Mouse (Mus musculus) frontal cortex, adult 2 months (tissue): ENCODE results near the gene Flrt1. TPM values are rescaled to one million over a fixed set of nuclear protein-coding genes. Genes with fewer than 3 reads are reported as not detected.

Experiments used
- DNase-seq, 2 experiments: peaks; one replicate each; pipeline ENCODE4 v3.0.0; 2022; ENCODE audit warnings: low spot score in 1 of 2; ENCODE audit errors: extremely low spot score in 1 of 2
- polyA plus RNA-seq: library from polyadenylated mRNA; depleted of rRNA; stranded (reverse); fragments of >200 nt; gene quantifications from 2 replicates; pipeline ENCODE4 v1.2.3, GENCODE M21; 2012; rRNA removed

Gene Flrt1
- 8.1 TPM in 2 replicates for polyA plus RNA-seq

GRCm38 (mm10) chr19:7105544-7105943 lies at the start of gene Flrt1:
Gene Flrt1, minus strand, starts transcription at chr19:7105729.
- DNase-seq: no peak

GRCm38 (mm10) chr19:7155196-7155595 lies 49.7 kb upstream of the Flrt1 start:
- DNase-seq: no peak

GRCm38 (mm10) chr19:7153232-7153631 lies 47.7 kb upstream of the Flrt1 start:
- DNase-seq: no peak

- DNase-seq: no peak
Observed at GRCm38 (mm10) chr19:7151927-7152653, 46.6 kb upstream of the Flrt1 start.

- no peak for DNase-seq
Observed at GRCm38 (mm10) chr19:7151300-7151926, 45.9 kb upstream of the Flrt1 start.

- no peak for DNase-seq
Observed at GRCm38 (mm10) chr19:7149158-7149685, 43.7 kb upstream of the Flrt1 start.

- no peak for DNase-seq
Observed at GRCm38 (mm10) chr19:7148541-7149085, 43.1 kb upstream of the Flrt1 start.

- DNase-seq: peak in 1 of 2 experiments; percentile 73
Observed at GRCm38 (mm10) chr19:7148096-7148495, 42.6 kb upstream of the Flrt1 start.

GRCm38 (mm10) chr19:7146376-7146775 lies 40.8 kb upstream of the Flrt1 start:
- DNase-seq: no peak

GRCm38 (mm10) chr19:7144458-7144857 lies 38.9 kb upstream of the Flrt1 start:
- DNase-seq: no peak

GRCm38 (mm10) chr19:7143854-7144253 lies 38.3 kb upstream of the Flrt1 start:
- peak in 1 of 2 experiments; percentile 83 for DNase-seq

GRCm38 (mm10) chr19:7142207-7142915 lies 36.8 kb upstream of the Flrt1 start:
- DNase-seq: no peak

GRCm38 (mm10) chr19:7140856-7141421 lies 35.4 kb upstream of the Flrt1 start:
- DNase-seq: peak in 1 of 2 experiments; percentile 67

- DNase-seq: no peak
Observed at GRCm38 (mm10) chr19:7140373-7140772, 34.8 kb upstream of the Flrt1 start.

GRCm38 (mm10) chr19:7139321-7139720 lies 33.8 kb upstream of the Flrt1 start:
- DNase-seq: no peak

- DNase-seq: no peak
Observed at GRCm38 (mm10) chr19:7138327-7138726, 32.8 kb upstream of the Flrt1 start.

- no peak for DNase-seq
Observed at GRCm38 (mm10) chr19:7136714-7137498, 31.4 kb upstream of the Flrt1 start.

- DNase-seq: no peak
Observed at GRCm38 (mm10) chr19:7136016-7136415, 30.5 kb upstream of the Flrt1 start.

- DNase-seq: no peak
Observed at GRCm38 (mm10) chr19:7135525-7135924, 30.0 kb upstream of the Flrt1 start.

- no peak for DNase-seq
Observed at GRCm38 (mm10) chr19:7134631-7135091, 29.1 kb upstream of the Flrt1 start.
